Mouse (Mus musculus): ENCODE measurements around the gene Xcl1. TPM values are rescaled to one million over a fixed set of nuclear protein-coding genes. Genes with fewer than 3 reads are reported as not detected.

Xcl1 gene
- polyA plus RNA-seq, 1 experiment from 2014 or later = not detected

- peak overlapping the region; percentile 63 for H3K9ac ChIP-seq
- no peaks in the 10 kb centered on the region for H3K9me3 ChIP-seq (replicated peaks)
- no peaks in the 10 kb centered on the region for H3K36me3 ChIP-seq
- H3K4me2 ChIP-seq = peak overlapping the region; percentile 94
- no peaks in the 10 kb centered on the region for H3K27me3 ChIP-seq
- peak; percentile 93 for ATAC-seq (replicated peaks; ENCODE audit: low FRiP score)
- H3K27ac ChIP-seq = peak overlapping the region; percentile 76
- peaks cover 25% of the 10 kb centered on the region for H3K4me1 ChIP-seq
- H3K4me3 ChIP-seq (replicated peaks) = peak overlapping the region; percentile 59
- WGBS = 0% methylated on average over 22 of the region's 22 CpGs
Observed at GRCm38 (mm10) chr1:164898846-164899351, 36.4 kb downstream of the Xcl1 start.

GRCm38 (mm10) chr1:164897163-164897817 is 38.0 kb downstream of the Xcl1 start:
- H3K9ac ChIP-seq = no peak overlapping the region
- no peak overlapping the region for H3K4me3 ChIP-seq (replicated peaks)
- no peak overlapping the region for H3K4me2 ChIP-seq
- H3K27ac ChIP-seq = no peak overlapping the region
- H3K4me1 ChIP-seq = peaks cover 25% of the 10 kb centered on the region
- H3K36me3 ChIP-seq = no peaks in the 10 kb centered on the region
- ATAC-seq (replicated peaks; ENCODE audit: low FRiP score) = no peak
- no peaks in the 10 kb centered on the region for H3K27me3 ChIP-seq
- WGBS = 58% methylated on average over 5 of the region's 5 CpGs
- H3K9me3 ChIP-seq (replicated peaks) = no peaks in the 10 kb centered on the region

GRCm38 (mm10) chr1:164896211-164897145 is 38.8 kb downstream of the Xcl1 start:
- H3K9me3 ChIP-seq (replicated peaks) = no peaks in the 10 kb centered on the region
- no peaks in the 10 kb centered on the region for H3K27me3 ChIP-seq
- no peak overlapping the region for H3K4me3 ChIP-seq (replicated peaks)
- WGBS = 52% methylated on average over 16 of the region's 16 CpGs
- ATAC-seq (replicated peaks; ENCODE audit: low FRiP score) = peak; percentile 34; the same call in 1 of the 2 replicates
- H3K4me1 ChIP-seq = peaks cover 25% of the 10 kb centered on the region
- no peak overlapping the region for H3K9ac ChIP-seq
- H3K36me3 ChIP-seq = no peaks in the 10 kb centered on the region
- H3K27ac ChIP-seq = no peak overlapping the region
- no peak overlapping the region for H3K4me2 ChIP-seq

GRCm38 (mm10) chr1:164895806-164896205 is 39.5 kb downstream of the Xcl1 start:
- no peaks in the 10 kb centered on the region for H3K36me3 ChIP-seq
- H3K4me3 ChIP-seq (replicated peaks) = no peak overlapping the region
- no peak overlapping the region for H3K4me2 ChIP-seq
- H3K27ac ChIP-seq = no peak overlapping the region
- no peaks in the 10 kb centered on the region for H3K27me3 ChIP-seq
- H3K4me1 ChIP-seq = peaks cover 25% of the 10 kb centered on the region
- ATAC-seq (replicated peaks; ENCODE audit: low FRiP score) = no peak
- 61% methylated on average over 2 of the region's 2 CpGs for WGBS
- H3K9me3 ChIP-seq (replicated peaks) = no peaks in the 10 kb centered on the region
- no peak overlapping the region for H3K9ac ChIP-seq

GRCm38 (mm10) chr1:164890366-164890765 is 45.0 kb downstream of the Xcl1 start:
- no peak for ATAC-seq (replicated peaks; ENCODE audit: low FRiP score)
- Histone ChIP-seq H3K4me3 (replicated peaks) (no peak overlapping the region), H3K36me3 (no peaks in the 10 kb centered on the region), H3K9me3 (replicated peaks) (no peaks in the 10 kb centered on the region), H3K9ac (no peak overlapping the region), H3K4me1 (no peaks in the 10 kb centered on the region), H3K27ac (no peak overlapping the region), H3K4me2 (no peak overlapping the region), H3K27me3 (no peaks in the 10 kb centered on the region)
- WGBS = 80% methylated on average over 4 of the region's 4 CpGs

GRCm38 (mm10) chr1:164888563-164888962 is 46.8 kb downstream of the Xcl1 start:
- no peak overlapping the region for H3K4me3 ChIP-seq (replicated peaks)
- H3K27ac ChIP-seq = no peak overlapping the region
- no peak overlapping the region for H3K9ac ChIP-seq
- H3K36me3 ChIP-seq = no peaks in the 10 kb centered on the region
- H3K9me3 ChIP-seq (replicated peaks) = no peaks in the 10 kb centered on the region
- H3K4me2 ChIP-seq = no peak overlapping the region
- no peak for ATAC-seq (replicated peaks; ENCODE audit: low FRiP score)
- whole genome bisulfite sequencing = 56% methylated on average over 6 of the region's 6 CpGs
- H3K27me3 ChIP-seq = no peaks in the 10 kb centered on the region
- H3K4me1 ChIP-seq = no peaks in the 10 kb centered on the region

GRCm38 (mm10) chr1:164887775-164888174 is 47.6 kb downstream of the Xcl1 start:
- Histone ChIP-seq H3K27ac (no peak overlapping the region), H3K4me3 (replicated peaks) (no peak overlapping the region), H3K4me2 (no peak overlapping the region), H3K4me1 (no peaks in the 10 kb centered on the region), H3K36me3 (no peaks in the 10 kb centered on the region), H3K9ac (no peak overlapping the region), H3K27me3 (no peaks in the 10 kb centered on the region), H3K9me3 (replicated peaks) (no peaks in the 10 kb centered on the region)
- WGBS = 82% methylated on average over 2 of the region's 2 CpGs
- no peak for ATAC-seq (replicated peaks; ENCODE audit: low FRiP score)

- no peak overlapping the region for H3K4me3 ChIP-seq (replicated peaks)
- H3K4me2 ChIP-seq = no peak overlapping the region
- H3K36me3 ChIP-seq = no peaks in the 10 kb centered on the region
- no peak for ATAC-seq (replicated peaks; ENCODE audit: low FRiP score)
- H3K27me3 ChIP-seq = no peaks in the 10 kb centered on the region
- 49% methylated on average over 3 of the region's 3 CpGs for WGBS
- no peak overlapping the region for H3K27ac ChIP-seq
- no peaks in the 10 kb centered on the region for H3K9me3 ChIP-seq (replicated peaks)
- H3K9ac ChIP-seq = no peak overlapping the region
- H3K4me1 ChIP-seq = no peaks in the 10 kb centered on the region
Observed at GRCm38 (mm10) chr1:164881891-164882290, 53.4 kb downstream of the Xcl1 start.

Other genes with a start within 250 kb of the Xcl1 start
- 3.9 and 6.0 TPM in 2 replicates for gene Dpt, start 138.9 kb downstream of the Xcl1 start, polyA plus RNA-seq (2015; fragmentation: Nextera tagmentation; extraction: Ambion mirVana)
- 0.10 and 0.23 TPM in 2 replicates for gene Tbx19, start 225.2 kb upstream of the Xcl1 start, polyA plus RNA-seq (2015; fragmentation: Nextera tagmentation; extraction: Ambion mirVana)

All from kidney, embryonic 15.5 days (tissue).